Mouse (Mus musculus) embryonic fibroblast, embryonic 13.5 days (primary cell): ENCODE measurements around the gene Lpgat1.

Experiments used
- CTCF ChIP-seq: IDR thresholded peaks from 2 replicates; pipeline ENCODE4 v1.5.1; 2011; ENCODE audit warnings: mild to moderate bottlenecking, control low read depth, low read length, moderate library complexity, borderline replicate concordance; ENCODE audit not compliant: insufficient read depth
- POLR2A ChIP-seq: IDR thresholded peaks from 2 replicates; pipeline ENCODE4 v1.6.1; 2011; ENCODE audit warnings: low read depth, mild to moderate bottlenecking, control low read depth, low read length, moderate library complexity

DNA sequence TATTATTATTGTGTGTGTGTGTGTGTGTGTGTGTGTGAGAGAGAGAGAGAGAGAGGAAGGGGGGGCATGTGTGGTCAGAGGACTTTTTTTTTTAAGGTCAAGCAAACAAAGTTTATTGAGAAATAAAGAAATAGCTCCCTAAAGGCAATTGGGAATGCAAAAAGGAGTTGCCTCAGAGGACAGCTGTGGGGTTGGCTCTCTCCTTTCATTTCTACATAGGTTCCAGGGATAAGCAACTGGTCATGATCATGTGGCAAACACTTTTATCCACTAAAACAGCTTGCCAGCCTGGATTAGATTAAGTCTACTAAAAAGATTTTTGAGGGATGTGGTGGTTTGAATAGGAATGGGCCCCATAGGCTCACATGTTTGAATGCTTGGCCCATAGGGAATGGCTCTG lies 18.8 kb downstream of the Lpgat1 start:
- TF ChIP-seq CTCF (no peak), POLR2A (no peak)
